9 mouse cellular contexts compared by ENCODE assay signal in the genomic region with DNA sequence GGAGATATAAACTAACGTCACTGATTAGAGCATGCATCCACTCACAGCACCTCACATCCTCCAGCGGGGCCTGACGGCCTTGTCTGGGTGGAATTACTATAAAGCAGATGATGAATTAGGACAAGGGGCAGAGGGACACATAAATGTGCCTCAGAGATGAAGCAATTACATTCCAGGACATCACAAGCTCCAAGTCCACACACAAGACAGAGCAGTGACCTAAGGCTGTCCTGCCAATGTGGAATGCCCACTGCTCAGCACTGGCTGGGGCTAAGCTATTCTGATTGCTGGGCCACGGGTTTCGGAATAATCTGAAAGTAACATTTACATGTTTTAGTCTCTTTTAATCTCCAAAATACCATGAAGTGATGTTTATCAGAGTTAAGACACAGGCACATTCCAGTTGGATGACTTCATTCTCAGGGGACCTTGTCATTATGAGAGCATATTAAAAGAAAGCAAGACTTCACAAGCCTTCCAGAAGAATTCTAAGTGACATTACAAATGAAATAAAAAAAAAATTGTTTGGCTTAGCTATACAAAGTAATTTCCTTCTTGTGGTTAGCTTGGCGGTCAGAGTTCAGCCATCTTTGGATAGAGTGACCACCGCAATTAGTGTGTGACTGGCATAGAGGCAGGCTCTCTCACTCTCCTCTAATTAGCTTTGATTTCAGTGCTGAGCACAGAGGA.
DNase-seq lines count a peak whose midpoint lies in the region; ATAC-seq and TF ChIP-seq lines count a peak whose summit lies in the region.
"Had no signal": no experiment of that assay in that cellular context is flagged by ENCODE, and none has a peak within 500 bp of the region (broad histone marks: within the 10 kb centered on the region; RNA-seq: fewer than 3 reads in every experiment).

No protein-coding gene starts in this region.

- H3K36me3 ChIP-seq in heart, embryonic 13.5 days, result no peaks in the 10 kb centered on the region

- no peaks in the 10 kb centered on the region for H3K9me3 ChIP-seq in heart, embryonic 13.5 days

- H3K4me2 ChIP-seq in heart, embryonic 13.5 days, result no peak overlapping the region

- 0 out of 2 replicates have a peak overlapping the region, but pooled peaks have one; percentile 0 for H3K27ac ChIP-seq in heart, embryonic 13.5 days (replicated peaks)

- in situ Hi-C loops in Patski (cut with MboI; ENCODE audit: low pct_unique_long_range_greater_than_20kb), result no loop called here

- POLR2A ChIA-PET in Patski (lab: Charles Lee), result interaction anchor here (1.0 kb wide), 1 partner anchor 10 kb away, joined by 3 read pairs; no protein-coding TSS in a partner anchor

- WGBS in heart, embryonic 13.5 days, result 67% methylated on average over 7 of the region's 7 CpGs

- CTCF ChIA-PET in Patski (lab: Charles Lee), result interaction anchor here (0.9 to 1.0 kb wide), 2 partner anchors 9 to 148 kb away, joined by 3 read pairs; no protein-coding TSS in a partner anchor

- peaks cover 48% of the 10 kb centered on the region for H3K4me1 ChIP-seq in heart, embryonic 13.5 days

- DNase-seq in heart, postnatal 4 days, result no peak
- peak; percentile 34 for DNase-seq in Patski (ENCODE audit: low read depth, low spot score)
- peak; percentile 51 for DNase-seq in kidney, adult 9 months
- DNase-seq in lung, postnatal 36 days, result peak; percentile 41
- DNase-seq in urinary bladder, adult 18-20 months (ENCODE audit: low spot score in 2 of 2), result no peak
- DNase-seq in cerebellum, adult 9-11 months, result no peak
- DNase-seq in left cerebral cortex, adult 9 months (ENCODE audit: low spot score in 2 of 2), result no peak
- DNase-seq: heart, postnatal 14 days had no signal

- no peak overlapping the region for H3K4me3 ChIP-seq in heart, embryonic 13.5 days

- H3K27me3 ChIP-seq in heart, embryonic 13.5 days (replicated peaks), result no peaks in the 10 kb centered on the region
- no peaks in the 10 kb centered on the region for H3K27me3 ChIP-seq in Patski

- no peak overlapping the region for H3K9ac ChIP-seq in heart, embryonic 13.5 days

- no peak for ATAC-seq in heart, embryonic 13.5 days (ENCODE audit: extremely low read depth, insufficient number of reproducible peaks, low FRiP score, low TSS enrichment)
- peak; percentile 67 for ATAC-seq in Patski

- TF ChIP-seq CTCF in Patski (IDR thresholded peaks at IDR 0.05), result no peak

Comparison
In these comparisons a context has a peak if more than half of its experiments do, and no peak if none do; other contexts are left out.
1. DNase-seq: peak in Patski (single experiment), kidney, adult 9 months (single experiment) and lung, postnatal 36 days (single experiment); none in heart, postnatal 4 days (single experiment), urinary bladder, adult 18-20 months (0 of 2), cerebellum, adult 9-11 months (single experiment) and left cerebral cortex, adult 9 months (0 of 2).